Mouse (Mus musculus) megakaryocyte-erythroid progenitor cell, adult 5 weeks (primary cell): Measurements from ENCODE around the gene Gucy2g. TPM values are rescaled to one million over a fixed set of nuclear protein-coding genes. Genes with fewer than 3 reads are reported as not detected.

Experiments used
- polyA plus RNA-seq: library from polyadenylated mRNA; stranded (reverse); fragments of >175 nt; gene quantifications from 2 replicates; pipeline ENCODE4 v1.2.3, GENCODE M21; 2012

The Gucy2g gene
- 0.04 TPM in 1 of 2 replicates, not detected in the other for polyA plus RNA-seq

DNA sequence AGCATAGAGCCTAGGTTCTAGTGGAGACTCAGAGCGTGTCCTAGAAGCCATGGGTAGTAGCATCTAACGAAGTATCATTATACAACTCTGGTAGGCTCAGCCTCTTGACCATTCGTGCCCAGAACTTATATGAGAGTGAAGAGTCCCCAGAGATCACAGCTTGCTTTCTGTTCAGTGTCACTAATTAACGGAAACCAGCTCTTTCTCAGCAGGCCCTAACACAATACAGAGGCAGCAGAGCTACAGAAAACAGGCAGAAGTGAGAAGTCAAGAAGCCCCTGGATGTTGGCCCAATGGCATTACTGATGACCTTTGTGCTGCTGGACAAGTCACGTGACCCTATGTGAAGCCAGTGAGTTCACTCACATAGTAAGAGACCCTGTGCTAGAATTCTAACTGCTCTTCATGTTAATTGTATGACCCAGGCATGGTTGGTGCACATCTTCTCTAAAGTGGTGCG is at the start of gene Gucy2g:
Gene Gucy2g, minus strand, starts transcription at position 51 of the 460 bp plus-strand sequence.

GRCm38 (mm10) chr19:55251383-55252124 is 10.5 kb upstream of the Gucy2g start, which contains the start of gene Acsl5:
Gene Acsl5, plus strand, starts transcription at chr19:55251938.

DNA sequence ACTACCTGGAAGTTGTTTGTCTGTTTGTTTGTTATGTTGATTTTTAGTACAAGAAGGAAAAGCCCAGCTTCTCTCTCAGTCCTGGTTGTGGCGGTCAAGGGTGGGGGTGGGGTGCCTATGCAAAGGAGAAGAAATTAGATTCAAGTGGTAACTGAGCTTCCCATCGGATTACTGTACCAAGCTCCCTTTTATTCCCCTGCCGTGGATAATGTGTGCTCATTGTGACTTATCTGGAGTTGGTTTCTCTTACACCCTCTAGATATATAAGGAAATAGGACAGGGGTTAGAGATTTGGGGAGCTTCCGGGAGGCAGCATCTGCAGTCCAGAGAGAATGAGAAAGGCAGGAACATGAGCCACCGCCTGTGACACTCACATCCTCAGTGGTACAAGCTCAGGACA is 60.6 kb downstream of the Gucy2g start, which contains the start of gene Tectb:
Gene Tectb, plus strand, starts transcription at position 301 of the 400 bp plus-strand sequence.

Other genes starting within 250 kb of the Gucy2g start
- gene Gpam, start 114.0 kb downstream of the Gucy2g start, polyA plus RNA-seq: 3.6 and 3.7 TPM in 2 replicates
- not detected in 2 replicates for gene Tectb, start 60.5 kb downstream of the Gucy2g start, polyA plus RNA-seq
- gene Acsl5, start 10.7 kb upstream of the Gucy2g start, polyA plus RNA-seq: 23.9 and 25.1 TPM in 2 replicates
- gene Zdhhc6, start 74.8 kb upstream of the Gucy2g start, polyA plus RNA-seq: 32.8 and 45.7 TPM in 2 replicates
- 7.2 and 10.1 TPM in 2 replicates for gene Vti1a, start 75.1 kb upstream of the Gucy2g start, polyA plus RNA-seq